Mouse (Mus musculus): ENCODE measurements at regions not wholly inside any gene's neighbourhood (a gene's known extent, or its start where the extent isn't known, plus 50 kb on each side); places are given as distances from the start of the nearest gene placed in this dataset.

- no peak for TF ChIP-seq POLR2A (IDR thresholded peaks at IDR 0.05; ENCODE audit: borderline replicate concordance, extremely low read depth, insufficient read depth, insufficient read length, poor library complexity, severe bottlenecking)
- no peak for TF ChIP-seq CTCF (IDR thresholded peaks at IDR 0.05; ENCODE audit: borderline replicate concordance, extremely low read depth, insufficient read depth, insufficient read length)
Measured at GRCm38 (mm10) chr17:75640575-75640974, 88.8 kb upstream of the Fam98a start.
